Mouse (Mus musculus) frontal cortex, postnatal 36 days (tissue): ENCODE data around the gene Fam234b.

ENCODE experiments used
- DNase-seq, 2 experiments: peaks; one replicate each; pipeline ENCODE4 v3.0.0; 2022; ENCODE audit warnings: low spot score in 2 of 2

Fam234b gene

DNA sequence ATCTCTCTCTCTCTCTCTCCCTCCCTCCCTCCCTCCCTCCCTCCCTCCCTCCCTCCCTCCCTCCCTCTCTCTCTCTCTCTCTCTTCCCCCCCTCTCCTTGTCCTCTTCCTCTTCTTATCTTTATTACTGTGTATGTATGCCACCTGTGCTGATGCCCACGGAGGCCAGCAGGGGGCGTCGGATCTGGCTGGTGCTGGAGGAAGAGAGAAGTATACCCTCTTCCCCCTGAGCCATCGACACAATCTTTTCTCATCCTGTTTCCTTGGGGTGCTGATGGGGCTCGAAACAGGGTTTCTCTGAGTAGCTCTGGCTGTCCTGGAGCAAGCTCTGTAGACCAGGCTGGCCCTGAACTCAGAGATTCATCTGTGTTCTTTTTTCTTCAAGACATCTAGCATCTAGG lies 14.9 kb upstream of the Fam234b start:
- DNase-seq = no peak

DNA sequence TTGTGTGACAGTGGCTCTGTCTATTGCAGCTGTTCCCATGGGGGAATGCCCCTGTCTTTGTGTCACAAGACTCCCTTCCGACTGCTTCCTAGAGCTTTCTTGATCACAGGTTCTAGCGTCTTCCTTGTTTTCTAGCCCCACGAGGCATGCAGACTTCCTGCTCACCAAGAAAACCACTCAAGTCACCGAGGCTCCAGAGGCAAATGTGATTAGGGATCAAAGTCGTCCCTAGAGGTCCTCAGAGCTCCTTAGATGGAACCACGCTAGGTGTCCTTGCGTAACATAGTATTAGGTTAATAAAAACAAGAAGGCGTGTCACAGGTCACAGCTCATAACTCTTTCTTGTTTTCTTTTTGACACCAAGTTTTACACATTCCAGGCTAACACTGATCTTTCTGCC lies 13.8 kb upstream of the Fam234b start:
- no peak for DNase-seq

DNA sequence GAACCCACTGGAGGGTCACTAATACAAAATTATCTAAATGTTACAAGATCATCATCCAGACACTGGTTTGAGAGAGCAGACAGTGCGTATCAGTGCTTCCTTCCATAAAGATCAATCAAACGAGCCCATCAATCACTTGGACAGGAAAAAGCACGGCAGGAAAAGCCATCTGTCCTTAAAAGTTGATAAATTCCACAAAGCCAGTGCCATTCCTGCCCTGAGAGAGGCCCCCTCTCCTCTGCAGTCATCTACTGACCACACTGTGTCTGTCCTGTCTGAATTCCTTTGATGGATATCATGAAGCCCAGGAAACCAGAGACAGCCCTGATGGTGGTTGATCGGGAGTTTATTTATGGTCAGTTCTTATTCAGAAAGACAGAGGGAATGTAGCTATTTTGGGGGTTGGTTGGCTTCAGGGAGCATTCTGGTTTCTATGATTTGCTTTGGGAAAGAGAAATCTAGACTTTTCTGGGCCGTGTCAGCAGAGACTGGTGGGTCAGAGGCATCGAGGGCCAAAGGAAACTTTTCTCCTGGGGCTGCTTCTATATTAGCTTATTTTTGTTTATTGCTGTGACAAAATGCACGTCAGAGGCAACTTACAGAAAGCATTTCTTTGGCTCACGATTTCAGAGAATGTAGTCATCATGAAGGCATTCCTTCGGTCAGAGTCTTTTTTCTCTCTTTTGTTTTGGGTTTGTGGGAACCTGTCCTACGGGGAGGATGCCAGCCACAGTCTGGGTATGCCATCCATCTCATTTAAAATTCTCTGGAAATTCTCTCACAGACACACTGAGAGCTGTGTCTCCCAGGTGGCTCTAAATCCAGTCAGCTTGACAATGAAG lies 10.5 kb upstream of the Fam234b start:
- DNase-seq = no peak

DNA sequence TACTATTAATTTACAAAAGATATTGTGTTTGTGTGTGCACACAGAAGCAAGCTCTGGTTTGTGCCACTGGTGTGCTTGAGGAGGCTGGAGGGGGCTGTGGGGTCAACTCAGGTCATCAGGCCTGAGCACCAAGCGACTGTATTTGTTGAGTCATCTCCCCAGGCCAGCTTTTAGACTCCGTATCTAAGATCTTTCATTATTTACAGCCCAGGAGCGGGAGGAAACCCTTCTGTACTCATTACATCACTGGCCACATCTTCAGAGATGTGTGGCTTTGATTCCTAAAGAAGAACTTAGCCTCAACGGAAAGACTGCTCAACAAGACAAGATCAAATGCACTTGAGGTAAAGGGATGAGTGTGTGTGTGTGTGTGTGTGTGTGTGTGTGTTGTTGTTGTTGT lies 9.1 kb upstream of the Fam234b start:
- no peak for DNase-seq

DNA sequence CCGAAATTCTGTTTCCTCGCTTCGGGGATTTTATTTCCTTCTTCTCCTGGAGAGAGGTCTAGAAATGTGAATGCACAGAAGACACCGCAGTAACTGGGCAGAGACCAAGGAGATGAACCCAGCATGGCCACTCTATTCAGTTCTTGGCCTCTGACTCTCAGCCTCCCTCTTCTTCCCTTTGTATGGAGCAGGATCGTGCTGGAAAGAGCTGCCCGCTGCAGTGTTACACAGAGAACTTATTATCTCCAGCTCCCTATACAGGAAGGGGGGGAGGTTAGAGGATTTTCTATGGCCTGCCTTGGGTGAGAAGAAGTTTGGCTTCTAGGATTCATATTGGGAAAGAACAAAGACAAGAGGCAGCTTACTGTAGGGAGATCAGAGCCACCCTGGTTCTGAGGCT lies 7.7 kb upstream of the Fam234b start:
- no peak for DNase-seq

GRCm38 (mm10) chr6:135191906-135192305 lies 5.9 kb upstream of the Fam234b start:
- DNase-seq = no peak

DNA sequence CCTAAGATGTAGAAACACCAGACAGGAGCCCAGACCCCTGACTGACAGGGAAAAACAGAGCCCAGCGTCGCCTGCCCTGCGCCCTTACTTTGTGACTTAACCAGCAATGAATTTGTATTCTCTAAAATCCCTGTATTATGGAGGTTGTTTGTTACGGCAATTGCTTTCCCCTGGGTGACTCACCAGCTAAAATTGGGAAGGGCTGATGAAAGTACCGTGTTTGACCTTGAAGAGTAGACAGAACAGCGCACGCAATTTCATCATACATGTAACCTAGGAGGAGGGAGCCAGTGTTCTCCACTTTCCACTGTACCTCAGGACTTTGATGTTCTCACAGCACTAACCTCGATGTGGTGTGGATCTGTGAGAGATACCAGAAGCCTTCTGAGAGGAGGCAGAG lies 4.8 kb upstream of the Fam234b start:
- no peak for DNase-seq

GRCm38 (mm10) chr6:135193733-135194132 lies 4.0 kb upstream of the Fam234b start:
- no peak for DNase-seq

GRCm38 (mm10) chr6:135194907-135195306 lies 2.9 kb upstream of the Fam234b start:
- DNase-seq = no peak

GRCm38 (mm10) chr6:135196707-135197106 lies 1.1 kb upstream of the Fam234b start:
- DNase-seq = no peak

DNA sequence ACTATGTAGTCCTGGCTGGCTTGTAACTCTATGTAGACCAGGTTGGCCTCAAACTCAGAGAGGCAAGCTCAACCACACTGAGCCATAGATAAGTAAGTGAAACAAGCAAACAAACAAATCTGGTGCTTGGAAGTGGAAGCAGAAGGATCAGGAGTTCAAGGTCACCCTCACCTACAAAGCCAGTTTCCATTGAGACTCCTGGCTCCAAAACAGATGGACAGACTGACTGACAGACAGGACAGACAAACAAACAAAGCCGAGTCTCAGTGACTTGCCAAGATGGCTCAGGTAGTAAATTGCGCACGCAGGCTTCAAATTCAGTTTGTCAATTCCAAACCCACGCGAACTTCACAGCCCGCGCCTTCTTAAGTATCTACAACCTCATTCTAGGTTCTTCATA lies 331 bp upstream of the Fam234b start:
- no peak for DNase-seq

- no peak for DNase-seq
Measured at GRCm38 (mm10) chr6:135198726-135199125, 949 bp downstream of the Fam234b start.

GRCm38 (mm10) chr6:135200122-135200957 lies 2.6 kb downstream of the Fam234b start:
- DNase-seq = peak; percentile 58 to 61

DNA sequence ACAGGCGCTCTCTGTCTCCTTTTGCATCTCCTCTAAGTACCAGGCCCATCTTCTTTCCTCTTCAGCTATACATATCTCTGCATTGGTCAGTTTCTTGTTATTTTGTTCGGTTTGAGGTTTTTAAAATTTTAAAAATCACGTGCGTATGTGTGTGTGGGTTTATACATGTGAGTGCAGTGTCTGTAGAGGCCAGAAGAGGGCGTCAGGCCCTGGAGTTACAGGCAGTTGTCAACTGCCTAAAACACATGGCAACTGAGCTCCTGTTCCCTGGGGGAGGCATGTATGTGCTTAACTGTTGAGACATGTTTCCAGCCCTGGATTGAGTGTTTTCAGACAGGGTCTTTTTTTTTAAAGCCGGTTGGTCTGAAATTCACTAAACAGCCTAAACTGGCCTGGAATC lies 4.9 kb downstream of the Fam234b start:
- DNase-seq = no peak

DNA sequence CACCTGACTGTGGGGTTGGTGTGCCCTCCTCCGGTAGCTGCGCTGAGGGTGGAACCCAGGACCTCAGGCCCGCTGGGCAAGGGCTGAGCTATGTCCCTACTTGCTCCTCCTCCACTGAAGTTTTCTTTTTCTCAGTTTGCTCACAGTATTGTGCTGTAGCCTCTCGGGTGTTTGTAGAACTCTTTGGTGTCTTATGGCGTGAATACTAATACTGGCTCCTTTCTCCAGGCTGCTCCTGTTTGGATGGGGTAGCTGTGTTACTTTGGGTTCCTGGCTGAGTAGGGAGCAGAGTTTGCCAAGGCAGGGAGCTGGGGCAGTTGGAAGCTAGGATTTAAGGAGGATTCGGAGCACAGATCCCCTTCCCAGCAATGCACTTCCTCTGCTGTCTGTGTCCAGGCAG lies 6.0 kb downstream of the Fam234b start:
- no peak for DNase-seq

- DNase-seq = no peak
Measured at GRCm38 (mm10) chr6:135204869-135205268, 7.1 kb downstream of the Fam234b start.

GRCm38 (mm10) chr6:135205802-135206201 lies 8.0 kb downstream of the Fam234b start:
- no peak for DNase-seq

DNA sequence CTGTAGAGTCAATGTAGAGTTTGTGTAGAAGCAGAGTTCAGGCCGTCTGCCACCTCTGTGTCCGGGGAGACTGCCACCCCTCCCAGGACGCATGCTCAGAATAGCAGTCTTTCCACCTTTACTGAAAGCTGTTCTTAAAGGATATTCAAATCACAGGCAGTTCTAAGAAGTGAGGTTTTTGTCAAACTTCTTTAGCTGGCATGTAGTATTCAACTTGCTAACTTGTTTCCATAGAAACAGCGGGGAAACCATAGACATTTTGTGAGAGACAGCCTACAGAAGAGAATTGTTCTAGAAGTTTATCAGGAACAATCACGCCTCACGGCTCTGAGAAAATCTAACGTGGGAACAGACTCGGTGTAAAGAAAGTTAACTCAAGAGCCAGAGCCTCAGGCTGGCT lies 9.1 kb downstream of the Fam234b start:
- DNase-seq = no peak

GRCm38 (mm10) chr6:135211169-135211568 lies 13.4 kb downstream of the Fam234b start:
- DNase-seq = no peak

GRCm38 (mm10) chr6:135212666-135213065 lies 14.9 kb downstream of the Fam234b start:
- no peak for DNase-seq

DNA sequence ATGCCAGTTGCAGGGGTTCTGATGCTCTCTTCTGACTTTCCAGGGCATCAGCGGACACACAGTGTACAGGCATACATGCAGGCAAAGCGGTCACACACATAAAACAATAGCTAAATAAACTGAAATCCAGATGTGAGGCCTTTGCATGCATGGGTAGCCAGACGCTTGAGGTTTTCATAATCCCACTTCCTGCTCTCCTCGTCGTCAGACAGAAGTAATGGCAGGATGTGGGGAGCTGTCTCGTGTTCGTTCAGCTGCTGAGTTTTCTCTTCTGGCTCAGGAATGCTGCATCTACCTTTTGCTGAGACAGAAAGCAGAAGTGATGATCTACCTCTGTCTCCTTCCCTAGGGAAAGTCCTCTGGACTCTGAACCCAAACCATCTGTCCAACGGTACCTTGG lies 20.6 kb downstream of the Fam234b start:
- DNase-seq = no peak

- no peak for DNase-seq
Measured at GRCm38 (mm10) chr6:135219916-135220315, 22.1 kb downstream of the Fam234b start.

GRCm38 (mm10) chr6:135223786-135224416 lies 26.1 kb downstream of the Fam234b start:
- DNase-seq = no peak
